Mouse (Mus musculus) heart, embryonic 14.5 days (tissue): ENCODE data around the gene Gria1. TPM values are rescaled to one million over a fixed set of nuclear protein-coding genes. Genes with fewer than 3 reads are reported as not detected.

ENCODE experiments used
- ATAC-seq: fragments of 200-750 bp; cut with Nextera tagmentation; 2 replicates; pipeline ENCODE4 v1.8.0; 2017; ENCODE audit warnings: low read depth, moderate TSS enrichment; ENCODE audit not compliant: insufficient number of reproducible peaks, insufficient read depth, low FRiP score
- H3K27ac ChIP-seq, 2 experiments: fragments of 200-500 bp in 1 of 2; fragments of 300-500 bp in 1 of 2; sonication (generic) in 1 of 2; replicated peaks in 1 of 2; 2 replicates each; pipeline ENCODE4 v1.5.1; 2012 to 2014; ENCODE audit warnings: low read depth in 2 of 2, low read length in 2 of 2, control low read depth in 1 of 2, mild to moderate bottlenecking in 1 of 2, mixed read lengths in 1 of 2; ENCODE audit not compliant: control insufficient read depth in 1 of 2, insufficient read depth in 1 of 2
- H3K27me3 ChIP-seq: fragments of 300-500 bp; sonication (generic); 2 replicates; pipeline ENCODE4 v1.6.1; 2014; ENCODE audit warnings: mild to moderate bottlenecking, low read length, control low read depth; ENCODE audit not compliant: control insufficient read depth, insufficient read depth
- H3K36me3 ChIP-seq: fragments of 300-500 bp; sonication (generic); 2 replicates; pipeline ENCODE4 v1.6.1; 2014; ENCODE audit warnings: mild to moderate bottlenecking, control low read depth, low read length, mixed read lengths; ENCODE audit not compliant: control insufficient read depth, insufficient read depth
- H3K4me1 ChIP-seq, 2 experiments: fragments of 200-500 bp in 1 of 2; fragments of 300-500 bp in 1 of 2; sonication (generic) in 1 of 2; 2 replicates each; pipeline ENCODE4 v1.6.1; 2012 to 2014; ENCODE audit warnings: low read length in 2 of 2, control low read depth in 1 of 2, mixed read lengths in 1 of 2; ENCODE audit not compliant: control insufficient read depth in 2 of 2, insufficient read depth in 2 of 2
- H3K4me2 ChIP-seq: fragments of 300-500 bp; sonication (generic); 2 replicates; pipeline ENCODE4 v1.6.1; 2014; ENCODE audit warnings: mild to moderate bottlenecking, low read length
- H3K4me3 ChIP-seq, 2 experiments: fragments of 200-500 bp in 1 of 2; fragments of 300-500 bp in 1 of 2; sonication (generic) in 1 of 2; 2 replicates each; pipeline ENCODE4 v1.5.1; 2012 to 2014; ENCODE audit warnings: low read length in 2 of 2, mild to moderate bottlenecking in 2 of 2, control low read depth in 1 of 2, low read depth in 1 of 2, moderate library complexity in 1 of 2; ENCODE audit not compliant: control insufficient read depth in 1 of 2, insufficient read depth in 1 of 2
- H3K9ac ChIP-seq: fragments of 300-500 bp; sonication (generic); 2 replicates; pipeline ENCODE4 v1.6.1; 2014; ENCODE audit warnings: mild to moderate bottlenecking, low read length
- H3K9me3 ChIP-seq: fragments of 300-500 bp; sonication (generic); 2 replicates; pipeline ENCODE4 v1.6.1; 2016; ENCODE audit warnings: low read length, control low read depth; ENCODE audit not compliant: control insufficient read depth
- WGBS: fragments of 180-500 bp; shearing (Covaris S2); extraction: QIAGEN DNeasy Blood & Tissue Kit; methylation state at CpG from one replicate; pipeline ENCODE4 v1.1.7; 2014; 5-methylcytosine and 5-hydroxymethylcytosine counted together
- polyA plus RNA-seq: library from polyadenylated mRNA; unstranded; fragments of >200 nt; fragmentation: Nextera tagmentation; extraction: Ambion mirVana; gene quantifications from 2 replicates; pipeline ENCODE4 v1.2.1, GENCODE M21; 2014

Gene Gria1
- polyA plus RNA-seq, 1 experiment from 2014 or later: 5.9 TPM

GRCm38 (mm10) chr11:57278056-57278455 is 266.9 kb downstream of the Gria1 start:
- 10% methylated on average over 8 of the region's 10 CpGs for WGBS
- no peaks in the 10 kb centered on the region for H3K36me3 ChIP-seq
- no peak overlapping the region for H3K9ac ChIP-seq
- H3K4me3 ChIP-seq: no peak overlapping the region
- H3K9me3 ChIP-seq: no peaks in the 10 kb centered on the region
- H3K4me2 ChIP-seq: peak overlapping the region; percentile 49
- ATAC-seq: no peak
- H3K4me1 ChIP-seq: peaks cover 9 to 12% of the 10 kb centered on the region in 2 experiments
- no peak overlapping the region for H3K27ac ChIP-seq
- H3K27me3 ChIP-seq: no peaks in the 10 kb centered on the region

GRCm38 (mm10) chr11:57286119-57286518 is 274.9 kb downstream of the Gria1 start:
- H3K9me3 ChIP-seq: no peaks in the 10 kb centered on the region
- H3K9ac ChIP-seq: no peak overlapping the region
- no peaks in the 10 kb centered on the region for H3K27me3 ChIP-seq
- H3K4me3 ChIP-seq: no peak overlapping the region
- H3K36me3 ChIP-seq: no peaks in the 10 kb centered on the region
- ATAC-seq: no peak
- no peak overlapping the region for H3K27ac ChIP-seq
- H3K4me1 ChIP-seq: no peaks in the 10 kb centered on the region
- no peak overlapping the region for H3K4me2 ChIP-seq
- 77% methylated on average over 2 of the region's 2 CpGs for WGBS

GRCm38 (mm10) chr11:57297376-57297775 is 286.2 kb downstream of the Gria1 start:
- 81% methylated on average over 8 of the region's 8 CpGs for WGBS

DNA sequence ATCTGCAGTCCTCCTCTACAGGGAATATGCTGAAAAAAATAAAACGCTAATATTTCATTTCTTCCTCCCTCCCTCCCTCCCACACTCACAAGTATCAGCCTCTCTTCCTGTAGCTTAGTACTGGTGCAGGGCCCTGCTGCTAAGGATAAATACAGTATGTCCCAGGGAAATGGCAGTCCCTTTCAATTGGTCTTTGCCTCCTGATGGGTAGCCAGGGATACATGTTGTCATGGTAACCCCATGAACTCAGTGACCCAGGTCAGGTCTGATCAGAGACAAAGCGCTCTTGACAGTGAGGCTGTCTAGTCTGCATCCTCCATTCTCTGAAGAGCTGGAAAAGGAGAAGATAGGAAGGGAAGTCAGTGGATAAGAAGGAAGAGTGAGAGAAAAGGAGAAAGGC is 287.1 kb downstream of the Gria1 start:
- Histone ChIP-seq H3K27me3 (no peaks in the 10 kb centered on the region), H3K9me3 (no peaks in the 10 kb centered on the region), H3K9ac (no peak overlapping the region), H3K4me1 (no peaks in the 10 kb centered on the region), H3K36me3 (no peaks in the 10 kb centered on the region), H3K27ac (no peak overlapping the region), H3K4me3 (no peak overlapping the region), H3K4me2 (no peak overlapping the region)
- 71% methylated on average over 2 of the region's 2 CpGs for WGBS
- ATAC-seq: no peak

More at GRCm38 (mm10) chr11:57297376-57297775, 286.2 kb downstream of the Gria1 start:
- H3K36me3 ChIP-seq: no peaks in the 10 kb centered on the region
- ATAC-seq: no peak
- H3K9me3 ChIP-seq: no peaks in the 10 kb centered on the region
- no peak overlapping the region for H3K4me3 ChIP-seq
- H3K4me2 ChIP-seq: no peak overlapping the region
- H3K27ac ChIP-seq: no peak overlapping the region
- no peaks in the 10 kb centered on the region for H3K27me3 ChIP-seq
- no peak overlapping the region for H3K9ac ChIP-seq
- H3K4me1 ChIP-seq: no peaks in the 10 kb centered on the region

- H3K4me3 ChIP-seq: no peak overlapping the region
- ATAC-seq: no peak
- H3K27ac ChIP-seq: no peak overlapping the region
These were observed 287.5 kb downstream of the Gria1 start for GRCm38 (mm10) chr11:57298665-57299064.

DNA sequence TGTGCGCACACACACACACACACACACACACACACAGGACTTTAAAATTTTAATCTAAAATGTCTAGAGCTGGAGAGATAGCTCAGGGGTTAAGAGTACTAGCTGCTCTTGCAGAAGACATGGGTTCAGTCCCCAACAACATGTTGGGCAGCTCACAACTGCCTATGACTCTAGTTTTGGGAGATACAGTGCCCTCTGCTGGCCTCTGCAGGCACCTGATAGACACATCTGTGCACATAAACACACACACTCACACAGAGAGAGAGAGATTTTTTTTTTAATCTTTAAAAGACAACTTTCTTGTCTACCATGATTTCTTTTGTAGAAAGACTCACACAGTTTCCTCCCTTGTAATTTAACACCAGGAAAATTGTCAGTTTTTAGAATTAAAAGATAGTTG is 292.4 kb downstream of the Gria1 start:
- H3K9me3 ChIP-seq: no peaks in the 10 kb centered on the region
- no peak overlapping the region for H3K27ac ChIP-seq
- H3K4me2 ChIP-seq: no peak overlapping the region
- ATAC-seq: no peak
- 95% methylated on average over 1 of the region's 1 CpGs for WGBS
- H3K27me3 ChIP-seq: no peaks in the 10 kb centered on the region
- H3K4me3 ChIP-seq: no peak overlapping the region
- no peaks in the 10 kb centered on the region for H3K4me1 ChIP-seq
- H3K36me3 ChIP-seq: no peaks in the 10 kb centered on the region
- H3K9ac ChIP-seq: no peak overlapping the region

More at GRCm38 (mm10) chr11:57298665-57299064, 287.5 kb downstream of the Gria1 start:
- H3K9me3 ChIP-seq: no peaks in the 10 kb centered on the region
- no peak overlapping the region for H3K4me2 ChIP-seq
- H3K9ac ChIP-seq: no peak overlapping the region
- no peaks in the 10 kb centered on the region for H3K36me3 ChIP-seq
- H3K4me1 ChIP-seq: no peaks in the 10 kb centered on the region
- no peaks in the 10 kb centered on the region for H3K27me3 ChIP-seq

- H3K36me3 ChIP-seq: no peaks in the 10 kb centered on the region
- no peak overlapping the region for H3K27ac ChIP-seq
- no peak overlapping the region for H3K4me3 ChIP-seq
- no peaks in the 10 kb centered on the region for H3K9me3 ChIP-seq
- H3K4me2 ChIP-seq: no peak overlapping the region
- ATAC-seq: no peak
- no peaks in the 10 kb centered on the region for H3K4me1 ChIP-seq
- H3K27me3 ChIP-seq: no peaks in the 10 kb centered on the region
- WGBS: 78% methylated on average over 2 of the region's 2 CpGs
- no peak overlapping the region for H3K9ac ChIP-seq
These were observed 294.9 kb downstream of the Gria1 start for GRCm38 (mm10) chr11:57306116-57306515.

GRCm38 (mm10) chr11:57306892-57307291 is 295.7 kb downstream of the Gria1 start:
- 75% methylated on average over 1 of the region's 1 CpGs for WGBS

More at GRCm38 (mm10) chr11:57306892-57307291, 295.7 kb downstream of the Gria1 start:
- Histone ChIP-seq H3K4me2 (no peak overlapping the region), H3K4me1 (no peaks in the 10 kb centered on the region), H3K27ac (no peak overlapping the region), H3K9me3 (no peaks in the 10 kb centered on the region), H3K36me3 (no peaks in the 10 kb centered on the region), H3K4me3 (no peak overlapping the region), H3K9ac (no peak overlapping the region), H3K27me3 (no peaks in the 10 kb centered on the region)
- ATAC-seq: no peak
